In the genomic region with DNA sequence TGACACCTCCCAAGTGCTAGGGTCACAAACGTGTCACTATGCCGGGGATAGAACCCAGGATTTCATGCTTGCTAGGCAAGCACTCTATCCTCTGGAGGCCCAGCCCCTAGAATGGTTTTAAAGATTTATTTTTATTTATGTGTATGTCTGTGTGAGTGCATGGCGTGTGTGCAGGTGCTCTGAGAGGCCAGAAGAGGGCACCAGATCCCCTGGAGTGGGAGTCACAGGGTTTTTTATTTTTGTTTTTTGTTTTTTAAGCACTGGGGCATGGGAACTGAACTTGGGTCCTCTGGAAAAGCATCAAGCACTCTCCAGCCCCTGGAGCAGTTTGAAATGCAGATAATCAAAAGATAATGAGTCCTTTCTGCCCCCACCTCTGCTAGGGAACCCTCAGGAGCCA, we compare ENCODE assay signal across 14 mouse cellular contexts. TPM values are rescaled to one million over a fixed set of nuclear protein-coding genes. Genes with fewer than 3 reads are reported as not detected.
DNase-seq lines count a peak whose midpoint lies in the region; ATAC-seq and TF ChIP-seq lines count a peak whose summit lies in the region.
"Had no signal": no experiment of that assay in that cellular context is flagged by ENCODE, and none has a peak within 500 bp of the region (broad histone marks: within the 10 kb centered on the region; RNA-seq: fewer than 3 reads in every experiment).

No protein-coding gene starts in this region.

- TF ChIP-seq POLR2A in kidney, adult 2 months (IDR thresholded peaks at IDR 0.05; ENCODE audit: low read depth, low read length), result no peak
- no peak for TF ChIP-seq POLR2A in testis, adult 2 months (IDR thresholded peaks at IDR 0.05; ENCODE audit: control insufficient read depth, low read depth, low read length)

- H3K4me3 ChIP-seq in kidney, adult 2 months (ENCODE audit: insufficient read depth, low read depth, low read length), result no peak overlapping the region
- no peak overlapping the region for H3K4me3 ChIP-seq in kidney, embryonic 14.5 days (ENCODE audit: low read length)
- no peak overlapping the region for H3K4me3 ChIP-seq in testis, adult 2 months (ENCODE audit: control insufficient read depth, low read depth, low read length)
- H3K4me3 ChIP-seq: embryonic facial prominence, embryonic 15.5 days; heart, embryonic 15.5 days; hindbrain, embryonic 15.5 days; midbrain, embryonic 15.5 days; neural tube, embryonic 13.5 days had no signal

- H3K36me3 ChIP-seq in kidney, adult 2 months (ENCODE audit: control insufficient read depth, insufficient read depth, low read length), result no peaks in the 10 kb centered on the region
- peaks cover 3% of the 10 kb centered on the region; the same call in 1 of the 2 replicates for H3K36me3 ChIP-seq in kidney, embryonic 14.5 days (ENCODE audit: control insufficient read depth, insufficient read depth, low read length)
- no peaks in the 10 kb centered on the region for H3K36me3 ChIP-seq in testis, adult 2 months (ENCODE audit: control insufficient read depth, insufficient read depth, low read length)
- H3K36me3 ChIP-seq: heart, embryonic 15.5 days; hindbrain, embryonic 15.5 days; midbrain, embryonic 15.5 days; neural tube, embryonic 13.5 days had no signal

- H3K27me3 ChIP-seq in kidney, adult 2 months (replicated peaks; ENCODE audit: control insufficient read depth, insufficient read depth, low read length), result no peaks in the 10 kb centered on the region
- H3K27me3 ChIP-seq in kidney, embryonic 14.5 days (ENCODE audit: control insufficient read depth, insufficient read depth, low read length), result no peaks in the 10 kb centered on the region
- no peaks in the 10 kb centered on the region for H3K27me3 ChIP-seq in testis, adult 2 months (ENCODE audit: control insufficient read depth, insufficient read depth, low read length)
- H3K27me3 ChIP-seq: embryonic facial prominence, embryonic 15.5 days; hindbrain, embryonic 15.5 days; midbrain, embryonic 15.5 days had no signal

- no peak overlapping the region for H3K4me2 ChIP-seq in kidney, embryonic 14.5 days (replicated peaks; ENCODE audit: low read depth, low read length)
- H3K4me2 ChIP-seq: embryonic facial prominence, embryonic 15.5 days; heart, embryonic 15.5 days; hindbrain, embryonic 15.5 days; midbrain, embryonic 15.5 days; neural tube, embryonic 13.5 days had no signal

- H3K9me3 ChIP-seq in kidney, embryonic 14.5 days (ENCODE audit: control insufficient read depth, low read length), result no peaks in the 10 kb centered on the region
- H3K9me3 ChIP-seq: embryonic facial prominence, embryonic 15.5 days; heart, embryonic 15.5 days; hindbrain, embryonic 15.5 days; midbrain, embryonic 15.5 days; neural tube, embryonic 13.5 days had no signal

- peak; percentile 24; the same call in 1 of the 2 replicates for TF ChIP-seq CTCF in kidney, adult 2 months (conservative IDR thresholded peaks at IDR 0.05; ENCODE audit: insufficient read depth, insufficient read length, low read depth, low read length)
- TF ChIP-seq CTCF in testis, adult 2 months (IDR thresholded peaks at IDR 0.05; ENCODE audit: control insufficient read depth, insufficient read depth, insufficient replicate concordance, low read depth, low read length), result peak; percentile 24; the same call in 1 of the 2 replicates

- DNase-seq in kidney, adult 2 months, result no peak
- no peak for DNase-seq in testis, postnatal 14 days (ENCODE audit: low spot score)
- DNase-seq in c-Kit-negative CD71-positive TER-119-positive erythroid progenitor cells, embryonic 14.5 days (ENCODE audit: low read depth, low spot score), result peak; percentile 16
- DNase-seq in adrenal gland, adult 18-20 months (ENCODE audit: low spot score in 2 of 2), result no peak
- DNase-seq in heart, adult 9 months (ENCODE audit: low spot score in 2 of 2), result no peak
- DNase-seq: kidney, postnatal 14 days; lung, postnatal 36 days had no signal

- no peak overlapping the region for H3K27ac ChIP-seq in kidney, adult 2 months (ENCODE audit: insufficient read depth, low read depth, low read length)
- H3K27ac ChIP-seq in kidney, embryonic 14.5 days (ENCODE audit: low read depth, low read length), result no peak overlapping the region
- H3K27ac ChIP-seq in testis, adult 2 months (ENCODE audit: control insufficient read depth, insufficient read depth, low read depth, low read length), result no peak overlapping the region
- H3K27ac ChIP-seq: embryonic facial prominence, embryonic 15.5 days; heart, embryonic 15.5 days; hindbrain, embryonic 15.5 days; midbrain, embryonic 15.5 days; neural tube, embryonic 13.5 days had no signal

- H3K4me1 ChIP-seq in kidney, adult 2 months (ENCODE audit: control insufficient read depth, insufficient read depth, low read length), result no peaks in the 10 kb centered on the region
- H3K4me1 ChIP-seq in kidney, embryonic 14.5 days (ENCODE audit: control insufficient read depth, insufficient read depth, low read length), result 0 out of 2 replicates have a peak, but pooled peaks cover 6% of the 10 kb centered on the region
- H3K4me1 ChIP-seq in testis, adult 2 months (ENCODE audit: control insufficient read depth, insufficient read depth, low read length), result peaks cover 6% of the 10 kb centered on the region; the same call in 1 of the 2 replicates
- H3K4me1 ChIP-seq: embryonic facial prominence, embryonic 15.5 days; hindbrain, embryonic 15.5 days; midbrain, embryonic 15.5 days; neural tube, embryonic 13.5 days had no signal

- no peak for ATAC-seq in kidney, embryonic 14.5 days (ENCODE audit: low FRiP score, low TSS enrichment)
- ATAC-seq: midbrain, embryonic 15.5 days had no signal

- no peak overlapping the region for H3K9ac ChIP-seq in kidney, embryonic 14.5 days (ENCODE audit: low read depth, low read length)
- H3K9ac ChIP-seq: embryonic facial prominence, embryonic 15.5 days; heart, embryonic 15.5 days; hindbrain, embryonic 15.5 days; midbrain, embryonic 15.5 days; neural tube, embryonic 13.5 days had no signal

- 98% methylated on average over 3 of the region's 3 CpGs for WGBS in kidney, adult 2 months
- 82% methylated on average over 3 of the region's 3 CpGs for WGBS in kidney, embryonic 14.5 days

RNA-seq across cellular contexts. Expression of a gene that starts 7.7 kb away (rescaled TPM):
- 10.5 and 10.9 TPM in 2 replicates for polyA plus RNA-seq in kidney, adult 2 months (2012; rRNA removed)
- 31.5 and 44.6 TPM in 2 replicates for polyA plus RNA-seq in kidney, embryonic 14.5 days (2014; fragmentation: Nextera tagmentation; extraction: Ambion mirVana)
- polyA plus RNA-seq in testis, adult 2 months (2012; rRNA removed), result 2.1 and 2.8 TPM in 2 replicates
- 100 to 1,000 TPM in 1 of 2 experiments, 10 to 100 TPM in 1; 63.5 to 395 TPM for total RNA-seq in adrenal gland, adult 18-20 months (2021)

RNA-seq across cellular contexts. Expression of a gene that starts 24.1 kb away (rescaled TPM):
- polyA plus RNA-seq in kidney, adult 2 months (2012; rRNA removed), result 30.2 and 31.3 TPM in 2 replicates
- 10.2 and 16.2 TPM in 2 replicates for polyA plus RNA-seq in kidney, embryonic 14.5 days (2014; fragmentation: Nextera tagmentation; extraction: Ambion mirVana)
- polyA plus RNA-seq in testis, adult 2 months (2012; rRNA removed), result 134 and 137 TPM in 2 replicates
- total RNA-seq in adrenal gland, adult 18-20 months (2021), result 10 to 100 TPM; 51.7 to 91.8 TPM

RNA-seq across cellular contexts. Expression of a gene that starts 50.9 kb away (rescaled TPM):
- polyA plus RNA-seq in kidney, adult 2 months (2012; rRNA removed), result 0.63 and 0.94 TPM in 2 replicates
- polyA plus RNA-seq in kidney, embryonic 14.5 days (2014; fragmentation: Nextera tagmentation; extraction: Ambion mirVana), result 2.7 and 3.3 TPM in 2 replicates
- polyA plus RNA-seq in testis, adult 2 months (2012; rRNA removed), result not detected in 2 replicates
- total RNA-seq in adrenal gland, adult 18-20 months (2021), result 1 to 10 TPM in 1 of 2 experiments, not detected in 1; 1.6 TPM
